Mouse (Mus musculus): ENCODE data around the gene Nupr1l. TPM values are rescaled to one million over a fixed set of nuclear protein-coding genes. Genes with fewer than 3 reads are reported as not detected.

The Nupr1l gene
- 4.2 and 6.4 TPM in 2 replicates for polyA plus RNA-seq (2015; fragmentation: Nextera tagmentation; extraction: Ambion mirVana)

- peak within 1 kb of the TSS; percentile 81 for H3K4me2 ChIP-seq (ENCODE audit: low read length)
- H3K9ac ChIP-seq (ENCODE audit: low read depth, low read length), result peak within 1 kb of the TSS; percentile 79
- no peaks in the 10 kb centered on the region for H3K27me3 ChIP-seq (ENCODE audit: control insufficient read depth, insufficient read depth, low read depth, low read length)
- ATAC-seq, result peak; percentile 97
- no peaks in the 10 kb centered on the region for H3K36me3 ChIP-seq (ENCODE audit: control insufficient read depth, insufficient read depth, low read length)
- H3K9me3 ChIP-seq (replicated peaks; ENCODE audit: control insufficient read depth, low read length, poor library complexity, severe bottlenecking), result no peaks in the 10 kb centered on the region
- H3K4me1 ChIP-seq (ENCODE audit: control insufficient read depth, insufficient read depth, low read length), result peaks cover 10% of the 10 kb centered on the region; the same call in 1 of the 2 replicates
- WGBS, result under 1% methylated on average over 63 of the region's 63 CpGs
- H3K27ac ChIP-seq (ENCODE audit: low read length), result peak within 1 kb of the TSS; percentile 91
- H3K4me3 ChIP-seq (ENCODE audit: low read depth, low read length), result peak within 1 kb of the TSS; percentile 51
Observed at GRCm38 (mm10) chr5:129908242-129908965, at the start of gene Nupr1l. Gene Nupr1l (plus strand): TSS chr5:129908540.

GRCm38 (mm10) chr5:129862325-129862724, 46.0 kb upstream of the Nupr1l start:
- Histone ChIP-seq H3K4me3 (ENCODE audit: low read depth, low read length) (no peak overlapping the region), H3K4me1 (ENCODE audit: control insufficient read depth, insufficient read depth, low read length) (no peaks in the 10 kb centered on the region), H3K36me3 (ENCODE audit: control insufficient read depth, insufficient read depth, low read length) (peaks cover 27% of the 10 kb centered on the region), H3K9ac (ENCODE audit: low read depth, low read length) (no peak overlapping the region), H3K27me3 (ENCODE audit: control insufficient read depth, insufficient read depth, low read depth, low read length) (no peaks in the 10 kb centered on the region), H3K9me3 (replicated peaks; ENCODE audit: control insufficient read depth, low read length, poor library complexity, severe bottlenecking) (no peaks in the 10 kb centered on the region), H3K4me2 (ENCODE audit: low read length) (no peak overlapping the region), H3K27ac (ENCODE audit: low read length) (no peak overlapping the region)
- WGBS, result 97% methylated on average over 6 of the region's 6 CpGs
- ATAC-seq, result no peak

- 8% methylated on average over 18 of the region's 18 CpGs for WGBS
- H3K36me3 ChIP-seq (ENCODE audit: control insufficient read depth, insufficient read depth, low read length), result peaks cover 18% of the 10 kb centered on the region
- no peak overlapping the region for H3K4me2 ChIP-seq (ENCODE audit: low read length)
- no peaks in the 10 kb centered on the region for H3K4me1 ChIP-seq (ENCODE audit: control insufficient read depth, insufficient read depth, low read length)
- no peak overlapping the region for H3K27ac ChIP-seq (ENCODE audit: low read length)
- H3K4me3 ChIP-seq (ENCODE audit: low read depth, low read length), result no peak overlapping the region
- no peak for ATAC-seq
- no peak overlapping the region for H3K9ac ChIP-seq (ENCODE audit: low read depth, low read length)
- H3K9me3 ChIP-seq (replicated peaks; ENCODE audit: control insufficient read depth, low read length, poor library complexity, severe bottlenecking), result no peaks in the 10 kb centered on the region
- H3K27me3 ChIP-seq (ENCODE audit: control insufficient read depth, insufficient read depth, low read depth, low read length), result no peaks in the 10 kb centered on the region
Observed at GRCm38 (mm10) chr5:129864467-129864866, 43.9 kb upstream of the Nupr1l start.

- no peaks in the 10 kb centered on the region for H3K27me3 ChIP-seq (ENCODE audit: control insufficient read depth, insufficient read depth, low read depth, low read length)
- no peak for ATAC-seq
- WGBS, result 90% methylated on average over 12 of the region's 12 CpGs
- no peak overlapping the region for H3K27ac ChIP-seq (ENCODE audit: low read length)
- H3K9ac ChIP-seq (ENCODE audit: low read depth, low read length), result no peak overlapping the region
- no peaks in the 10 kb centered on the region for H3K9me3 ChIP-seq (replicated peaks; ENCODE audit: control insufficient read depth, low read length, poor library complexity, severe bottlenecking)
- no peak overlapping the region for H3K4me3 ChIP-seq (ENCODE audit: low read depth, low read length)
- H3K36me3 ChIP-seq (ENCODE audit: control insufficient read depth, insufficient read depth, low read length), result peaks cover 6% of the 10 kb centered on the region
- no peak overlapping the region for H3K4me2 ChIP-seq (ENCODE audit: low read length)
- H3K4me1 ChIP-seq (ENCODE audit: control insufficient read depth, insufficient read depth, low read length), result no peaks in the 10 kb centered on the region
Observed at GRCm38 (mm10) chr5:129865841-129866240, 42.5 kb upstream of the Nupr1l start.

- no peaks in the 10 kb centered on the region for H3K36me3 ChIP-seq (ENCODE audit: control insufficient read depth, insufficient read depth, low read length)
- no peak overlapping the region for H3K27ac ChIP-seq (ENCODE audit: low read length)
- WGBS, result 90% methylated on average over 19 of the region's 19 CpGs
- H3K4me3 ChIP-seq (ENCODE audit: low read depth, low read length), result no peak overlapping the region
- no peak overlapping the region for H3K9ac ChIP-seq (ENCODE audit: low read depth, low read length)
- H3K27me3 ChIP-seq (ENCODE audit: control insufficient read depth, insufficient read depth, low read depth, low read length), result no peaks in the 10 kb centered on the region
- ATAC-seq, result no peak
- H3K4me2 ChIP-seq (ENCODE audit: low read length), result no peak overlapping the region
- H3K4me1 ChIP-seq (ENCODE audit: control insufficient read depth, insufficient read depth, low read length), result no peaks in the 10 kb centered on the region
- no peaks in the 10 kb centered on the region for H3K9me3 ChIP-seq (replicated peaks; ENCODE audit: control insufficient read depth, low read length, poor library complexity, severe bottlenecking)
Observed at GRCm38 (mm10) chr5:129869238-129869995, 38.9 kb upstream of the Nupr1l start.

- no peak overlapping the region for H3K4me2 ChIP-seq (ENCODE audit: low read length)
- no peaks in the 10 kb centered on the region for H3K36me3 ChIP-seq (ENCODE audit: control insufficient read depth, insufficient read depth, low read length)
- 87% methylated on average over 2 of the region's 2 CpGs for WGBS
- no peak for ATAC-seq
- H3K4me3 ChIP-seq (ENCODE audit: low read depth, low read length), result no peak overlapping the region
- H3K27ac ChIP-seq (ENCODE audit: low read length), result no peak overlapping the region
- no peak overlapping the region for H3K9ac ChIP-seq (ENCODE audit: low read depth, low read length)
- H3K4me1 ChIP-seq (ENCODE audit: control insufficient read depth, insufficient read depth, low read length), result no peaks in the 10 kb centered on the region
- H3K9me3 ChIP-seq (replicated peaks; ENCODE audit: control insufficient read depth, low read length, poor library complexity, severe bottlenecking), result no peaks in the 10 kb centered on the region
- H3K27me3 ChIP-seq (ENCODE audit: control insufficient read depth, insufficient read depth, low read depth, low read length), result no peaks in the 10 kb centered on the region
Observed at GRCm38 (mm10) chr5:129871238-129871637, 37.1 kb upstream of the Nupr1l start.

- no peak for ATAC-seq
- Histone ChIP-seq H3K9ac (ENCODE audit: low read depth, low read length) (no peak overlapping the region), H3K36me3 (ENCODE audit: control insufficient read depth, insufficient read depth, low read length) (no peaks in the 10 kb centered on the region), H3K4me2 (ENCODE audit: low read length) (no peak overlapping the region), H3K27me3 (ENCODE audit: control insufficient read depth, insufficient read depth, low read depth, low read length) (no peaks in the 10 kb centered on the region), H3K9me3 (replicated peaks; ENCODE audit: control insufficient read depth, low read length, poor library complexity, severe bottlenecking) (no peaks in the 10 kb centered on the region), H3K4me1 (ENCODE audit: control insufficient read depth, insufficient read depth, low read length) (no peaks in the 10 kb centered on the region), H3K27ac (ENCODE audit: low read length) (no peak overlapping the region), H3K4me3 (ENCODE audit: low read depth, low read length) (no peak overlapping the region)
- 90% methylated on average over 12 of the region's 12 CpGs for WGBS
Observed at GRCm38 (mm10) chr5:129873942-129874341, 34.4 kb upstream of the Nupr1l start.

- Histone ChIP-seq H3K27ac (ENCODE audit: low read length) (no peak overlapping the region), H3K9ac (ENCODE audit: low read depth, low read length) (no peak overlapping the region), H3K4me1 (ENCODE audit: control insufficient read depth, insufficient read depth, low read length) (no peaks in the 10 kb centered on the region), H3K4me2 (ENCODE audit: low read length) (no peak overlapping the region), H3K27me3 (ENCODE audit: control insufficient read depth, insufficient read depth, low read depth, low read length) (no peaks in the 10 kb centered on the region), H3K36me3 (ENCODE audit: control insufficient read depth, insufficient read depth, low read length) (peaks cover 3% of the 10 kb centered on the region; the same call in 1 of the 2 replicates), H3K9me3 (replicated peaks; ENCODE audit: control insufficient read depth, low read length, poor library complexity, severe bottlenecking) (no peaks in the 10 kb centered on the region), H3K4me3 (ENCODE audit: low read depth, low read length) (no peak overlapping the region)
- ATAC-seq, result no peak
- 84% methylated on average over 11 of the region's 11 CpGs for WGBS
Observed at GRCm38 (mm10) chr5:129875098-129875497, 33.2 kb upstream of the Nupr1l start.
